Mouse (Mus musculus): ENCODE measurements around the gene Slc35c2. TPM values are rescaled to one million over a fixed set of nuclear protein-coding genes. Genes with fewer than 3 reads are reported as not detected.

Slc35c2 gene
- 32.5 TPM for polyA plus RNA-seq (2017; shearing (Covaris generic))

GRCm38 (mm10) chr2:165287202-165287984 lies at the start of gene Slc35c2:
TSS of gene Slc35c2 (minus strand) at chr2:165287869.

DNA sequence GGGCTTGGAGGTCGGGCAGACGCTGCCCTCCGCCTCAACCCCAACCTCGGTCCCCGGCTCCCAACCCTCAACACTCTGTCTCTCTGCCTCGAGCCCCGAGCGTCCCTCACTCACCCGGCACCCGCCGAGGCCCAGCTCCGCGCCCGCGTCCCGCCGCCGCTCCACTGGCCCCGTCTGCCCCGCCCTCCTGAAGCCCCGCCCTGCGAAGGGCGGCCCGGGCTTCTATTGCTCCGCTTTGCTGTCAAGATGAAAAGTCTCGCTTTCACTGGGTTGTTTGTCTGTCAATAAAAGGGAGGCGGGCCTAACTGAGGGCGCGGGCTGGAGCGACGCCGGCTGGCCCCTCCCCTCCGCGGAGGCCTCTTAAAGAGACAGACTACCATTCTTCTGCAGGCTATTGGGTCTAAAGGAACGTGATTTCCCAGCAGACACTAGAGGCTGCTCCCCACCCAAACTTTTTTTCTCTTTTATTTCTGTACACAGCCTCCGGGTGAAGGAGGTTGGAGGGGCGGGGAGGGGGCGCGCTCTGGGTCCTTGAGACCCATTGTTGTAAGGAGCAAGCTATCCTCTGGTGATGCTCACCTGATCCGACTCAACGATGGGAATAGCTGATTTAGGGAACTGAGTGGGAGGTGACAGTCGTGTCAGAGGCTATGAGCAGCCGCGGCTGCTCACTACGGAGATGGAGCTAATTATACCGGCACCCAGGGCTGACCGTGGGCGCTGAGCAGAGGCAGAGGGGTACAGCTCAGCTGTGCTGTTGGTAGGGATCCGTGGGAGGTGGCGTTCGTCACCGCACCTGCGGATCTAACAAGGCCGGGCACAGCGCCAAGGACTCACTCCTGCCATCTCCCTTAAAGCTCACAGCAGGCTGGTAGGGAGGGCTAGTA lies 38.9 kb upstream of the Slc35c2 start, which contains the start of gene Elmo2:
Gene Elmo2, minus strand, starts transcription at position 176 of the 887 bp plus-strand sequence.

GRCm38 (mm10) chr2:165234613-165235291 lies 52.9 kb downstream of the Slc35c2 start, which contains the start of gene Cdh22:
TSS of gene Cdh22 (minus strand) at chr2:165234853.

Other genes starting within 250 kb of the Slc35c2 start
- gene Cd40, start 232.2 kb downstream of the Slc35c2 start, polyA plus RNA-seq (2017; shearing (Covaris generic)) = 0.36 TPM
- not detected for gene 1700025C18Rik, start 197.1 kb downstream of the Slc35c2 start, polyA plus RNA-seq (2017; shearing (Covaris generic))
- gene Cdh22, start 53.0 kb downstream of the Slc35c2 start, polyA plus RNA-seq (2017; shearing (Covaris generic)) = not detected
- gene Elmo2, start 38.6 kb upstream of the Slc35c2 start, polyA plus RNA-seq (2017; shearing (Covaris generic)) = 41.0 TPM
- not detected for gene Zfp663, start 80.9 kb upstream of the Slc35c2 start, polyA plus RNA-seq (2017; shearing (Covaris generic))
- not detected for gene Zfp334, start 100.4 kb upstream of the Slc35c2 start, polyA plus RNA-seq (2017; shearing (Covaris generic))
- not detected for gene Ocstamp, start 112.5 kb upstream of the Slc35c2 start, polyA plus RNA-seq (2017; shearing (Covaris generic))
- not detected for gene Slc13a3, start 185.4 kb upstream of the Slc35c2 start, polyA plus RNA-seq (2017; shearing (Covaris generic))
- 26.1 TPM for gene Trp53rka, start 205.5 kb upstream of the Slc35c2 start, polyA plus RNA-seq (2017; shearing (Covaris generic))
- not detected for gene Slc2a10, start 215.9 kb upstream of the Slc35c2 start, polyA plus RNA-seq (2017; shearing (Covaris generic))